Mouse (Mus musculus): ENCODE measurements around the gene Gm49391. TPM values are rescaled to one million over a fixed set of nuclear protein-coding genes. Genes with fewer than 3 reads are reported as not detected.
"Not testable (repeated sequence)": the region's sequence is repeated elsewhere in the genome, so short reads cannot be mapped to it uniquely, and the experiment has no call there.

Gm49391 gene
- 1 to 10 TPM in 1 of 2 experiments, under 1 TPM in 1; 0.76 to 2.7 TPM for total RNA-seq (2021)
- long read RNA-seq, experiment 1 = 0 reads
- long read RNA-seq, experiment 2, partial matches to known transcripts = 0 of 1 reads
- long read RNA-seq, experiment 2, other reads (novel, unspliced or antisense) = 1 of 1 reads

DNA sequence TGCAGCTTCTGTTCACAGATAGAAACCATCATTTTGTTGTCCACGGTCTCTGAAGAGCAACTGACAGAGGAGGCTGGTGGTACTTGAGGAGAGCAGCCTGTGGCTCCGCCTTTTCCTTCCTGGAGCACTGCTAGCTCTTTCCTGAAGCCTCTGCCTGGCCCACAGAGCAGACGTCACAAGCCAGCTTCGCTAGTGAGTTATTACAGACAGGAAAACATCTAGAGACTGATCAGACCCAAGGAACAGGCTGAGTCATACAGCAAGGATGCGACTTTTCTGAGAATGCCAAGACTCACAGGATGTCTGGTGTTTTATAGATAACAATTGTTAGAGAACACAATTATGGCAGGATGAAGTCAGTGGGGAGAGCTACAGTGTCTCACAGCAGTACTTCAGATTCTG is at the start of gene Gm49391, which contains the start of gene Ctla2a:
Gm49391 (minus strand) TSS at position 72 of the 402 bp plus-strand sequence.
Ctla2a (minus strand) TSS at position 126 of the 402 bp plus-strand sequence.
- intact Hi-C loops (cut with DNase I; ENCODE audit: low total_unique reads) = no loop called here
- DNase-seq = peak; percentile 11

DNA sequence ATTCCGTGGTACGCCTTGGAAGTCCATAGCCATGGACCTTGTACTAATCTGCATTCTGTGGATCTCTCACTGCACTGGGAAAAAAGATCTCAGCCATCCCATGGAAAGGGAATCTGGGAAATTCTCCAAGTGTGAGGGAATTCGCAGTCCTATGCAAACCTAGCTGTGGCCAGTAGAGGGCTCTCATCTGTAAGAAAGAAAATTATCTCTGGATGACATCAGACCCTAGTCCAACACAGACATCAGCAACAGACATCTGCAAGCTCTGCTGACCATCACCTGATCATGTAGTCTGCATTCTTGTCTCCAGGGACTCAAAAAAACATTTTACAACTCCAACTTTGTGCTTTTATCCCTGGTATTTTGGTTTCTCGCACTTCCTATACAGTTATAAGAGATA is 35.9 kb upstream of the Gm49391 start:
- DNase-seq; intact Hi-C loops (cut with DNase I; ENCODE audit: low total_unique reads): not testable (repeated sequence)

DNA sequence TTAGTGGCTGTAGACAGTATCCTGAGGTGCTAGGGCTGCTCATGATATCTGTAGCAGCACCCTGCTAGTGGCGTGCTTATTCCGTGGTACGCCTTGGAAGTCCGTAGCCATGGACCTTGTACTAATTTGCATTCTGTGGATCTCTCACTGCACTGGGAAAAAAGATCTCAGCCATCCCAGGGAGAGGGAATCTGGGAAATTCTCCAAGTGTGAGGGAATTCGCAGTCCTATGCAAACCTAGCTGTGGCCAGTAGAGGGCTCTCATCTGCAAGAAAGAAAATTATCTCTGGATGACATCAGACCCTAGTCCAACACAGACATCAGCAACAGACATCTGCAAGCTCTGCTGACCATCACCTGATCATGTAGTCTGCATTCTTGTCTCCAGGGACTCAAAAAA is 27.6 kb upstream of the Gm49391 start:
- DNase-seq; intact Hi-C loops (cut with DNase I; ENCODE audit: low total_unique reads): not testable (repeated sequence)

DNA sequence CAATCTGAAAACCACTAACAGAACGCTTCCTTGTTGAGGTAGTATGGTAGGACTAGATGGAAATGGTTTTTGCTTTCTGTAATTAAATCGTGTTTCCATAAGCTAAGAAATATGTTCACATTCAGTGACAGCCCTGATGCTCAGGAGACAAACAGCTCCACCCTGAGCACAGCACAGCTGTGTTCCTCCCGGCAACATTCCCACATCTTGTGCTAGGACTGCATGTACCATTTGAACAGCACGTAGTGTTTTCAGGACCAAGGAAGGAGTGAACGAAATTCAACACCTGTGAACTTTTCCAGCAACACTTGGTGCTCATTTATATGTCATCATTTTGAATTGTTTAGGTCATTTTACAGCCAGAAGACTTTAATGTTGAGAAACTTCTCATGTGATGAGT is 25.3 kb upstream of the Gm49391 start:
- no peak for DNase-seq
- intact Hi-C loops (cut with DNase I; ENCODE audit: low total_unique reads) = no loop called here

DNA sequence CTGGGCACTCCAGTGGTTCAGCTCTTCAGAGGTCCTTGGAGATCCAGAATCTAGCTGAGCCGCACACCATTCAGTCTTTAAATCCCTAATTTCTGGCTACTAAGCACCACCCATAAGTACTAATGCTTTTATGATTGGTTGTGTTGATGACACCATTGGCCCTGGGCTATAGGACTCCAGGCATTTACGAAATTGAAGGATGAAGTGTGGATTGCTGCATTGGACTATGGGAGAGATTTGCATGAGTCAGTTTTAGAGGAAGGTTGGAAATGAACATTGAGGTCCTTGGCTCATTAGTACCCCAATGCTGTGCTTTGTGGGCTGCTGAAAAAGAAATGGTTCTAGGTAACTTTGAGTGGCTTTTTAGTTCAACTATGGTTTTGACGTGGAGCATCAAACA is 5.5 kb upstream of the Gm49391 start, which contains the start of gene Tpbpa:
Tpbpa (minus strand) TSS at position 101 of the 400 bp plus-strand sequence.
- intact Hi-C loops (cut with DNase I; ENCODE audit: low total_unique reads); DNase-seq: not testable (repeated sequence)

DNA sequence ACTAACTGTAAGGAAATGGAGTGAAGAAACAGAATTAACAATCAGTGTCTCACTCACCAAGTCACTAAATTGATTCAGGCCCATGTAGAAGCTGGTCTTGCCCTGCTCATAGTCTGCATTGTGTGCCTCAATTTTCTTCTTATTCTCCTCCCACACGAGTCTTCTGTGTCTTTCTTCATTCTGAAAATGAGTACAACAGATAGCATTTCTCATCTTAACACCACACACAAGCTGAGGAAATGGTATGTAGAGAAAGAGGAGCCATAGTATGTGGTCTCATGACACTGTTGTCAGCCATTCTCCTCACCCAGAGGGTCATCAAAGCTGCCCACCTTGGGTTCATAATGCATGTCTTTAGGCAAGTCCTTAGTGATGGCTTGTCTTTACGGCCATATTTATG is 881 bp downstream of the Gm49391 start, which contains the start of gene Gm49393:
Gm49393 (minus strand) TSS at position 101 of the 400 bp plus-strand sequence.
- DNase-seq; intact Hi-C loops (cut with DNase I; ENCODE audit: low total_unique reads): not testable (repeated sequence)

DNA sequence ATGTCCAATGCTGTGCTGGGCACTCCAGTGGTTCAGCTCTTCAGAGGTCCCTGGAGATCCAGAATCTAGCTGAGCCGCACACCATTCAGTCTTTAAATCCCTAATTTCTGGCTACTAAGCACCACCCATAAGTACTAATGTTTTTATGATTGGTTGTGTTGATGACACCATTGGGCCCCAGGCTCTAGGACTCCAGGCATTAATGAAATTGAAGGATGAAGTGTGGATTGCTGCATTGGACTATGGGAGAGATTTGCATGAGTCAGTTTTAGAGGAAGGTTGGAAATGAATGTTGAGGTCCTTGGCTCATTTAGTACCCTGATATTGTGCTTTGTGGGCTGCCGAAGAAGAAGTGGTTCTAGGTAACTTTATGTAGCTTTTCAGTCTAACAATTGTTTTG is 31.6 kb downstream of the Gm49391 start, which contains the start of gene Tpbpb:
Tpbpb (minus strand) TSS at position 101 of the 400 bp plus-strand sequence.
- intact Hi-C loops (cut with DNase I; ENCODE audit: low total_unique reads); DNase-seq: not testable (repeated sequence)

DNA sequence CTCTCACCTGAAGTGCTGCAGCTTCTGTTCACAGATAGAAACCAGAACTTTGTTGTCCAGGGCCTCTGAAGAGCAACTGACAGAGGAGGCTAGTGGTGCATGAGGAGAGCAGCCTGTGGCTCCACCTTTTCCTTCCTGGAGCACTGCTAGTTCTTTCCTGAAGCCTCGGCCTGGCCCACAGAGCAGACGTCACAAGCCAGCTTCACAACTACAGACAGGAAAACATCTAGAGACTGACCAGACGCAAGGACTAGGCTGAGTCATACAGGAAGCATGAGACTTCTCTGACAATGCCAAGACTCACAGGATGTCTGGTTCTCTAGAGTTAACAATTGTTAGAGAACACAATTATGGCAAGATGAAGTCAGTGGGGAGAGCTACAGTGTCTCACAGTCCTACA is 39.0 kb downstream of the Gm49391 start, which contains the start of gene Ctla2b:
Ctla2b (minus strand) TSS at position 120 of the 400 bp plus-strand sequence.
- intact Hi-C loops (cut with DNase I; ENCODE audit: low total_unique reads) = no loop called here

DNA sequence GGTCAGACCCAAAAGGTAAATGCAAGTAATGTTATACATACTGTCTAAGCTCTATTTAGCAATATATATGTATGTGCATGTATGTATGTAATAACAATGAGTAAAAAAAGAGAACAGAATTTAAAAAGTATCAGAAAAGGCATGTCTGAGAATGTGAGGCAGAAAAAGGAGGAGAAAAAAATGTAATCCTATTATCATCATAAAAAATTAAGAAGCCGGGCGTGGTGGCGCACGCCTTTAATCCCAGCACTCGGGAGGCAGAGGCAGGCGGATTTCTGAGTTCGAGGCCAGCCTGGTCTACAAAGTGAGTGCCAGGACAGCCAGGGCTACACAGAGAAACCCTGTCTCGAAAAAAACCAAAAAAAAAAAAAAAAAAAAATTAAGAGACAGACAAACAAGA is 39.6 kb downstream of the Gm49391 start, which contains the start of gene Gm49392:
Gm49392 (minus strand) TSS at position 101 of the 400 bp plus-strand sequence.
- DNase-seq; intact Hi-C loops (cut with DNase I; ENCODE audit: low total_unique reads): not testable (repeated sequence)

More for the DNA sequence above, 39.0 kb downstream of the Gm49391 start, which contains the start of gene Ctla2b:
- DNase-seq = peak; percentile 37

DNA sequence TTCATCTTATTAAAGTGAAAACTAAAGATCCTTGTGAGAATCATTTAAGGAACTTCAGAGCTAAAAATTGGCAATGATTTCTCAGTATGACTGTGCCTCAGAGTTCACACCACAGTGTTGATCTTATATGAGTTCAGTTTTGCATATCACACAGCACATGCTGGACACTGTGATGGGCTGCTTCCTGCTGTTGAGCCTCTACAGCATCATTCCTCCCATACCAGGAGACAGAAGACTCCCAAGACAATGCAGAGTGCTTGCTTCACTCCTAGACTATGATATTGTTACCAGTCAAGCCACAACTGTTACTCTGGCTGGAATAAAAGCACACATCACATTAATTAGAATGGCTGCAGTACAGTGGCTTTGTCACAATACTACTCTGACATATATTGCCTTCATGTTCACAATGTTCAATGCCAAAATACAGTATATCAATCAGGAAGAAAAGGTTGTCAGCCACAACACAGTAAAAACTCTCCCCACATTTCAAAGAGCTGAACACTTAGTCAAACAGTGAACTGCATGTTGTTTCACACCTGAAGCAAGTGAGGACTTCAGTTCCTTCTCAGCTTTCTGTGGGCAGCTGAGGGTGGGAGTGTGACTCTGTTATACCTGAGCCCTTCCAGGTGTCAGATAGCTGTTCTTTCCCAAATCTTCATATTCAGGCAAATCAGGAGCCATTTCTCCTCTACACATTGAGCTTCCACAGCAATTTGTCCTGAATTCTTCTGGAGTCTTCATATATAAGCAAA is 40.8 kb downstream of the Gm49391 start:
- DNase-seq = no peak
- intact Hi-C loops (cut with DNase I; ENCODE audit: low total_unique reads) = no loop called here

DNA sequence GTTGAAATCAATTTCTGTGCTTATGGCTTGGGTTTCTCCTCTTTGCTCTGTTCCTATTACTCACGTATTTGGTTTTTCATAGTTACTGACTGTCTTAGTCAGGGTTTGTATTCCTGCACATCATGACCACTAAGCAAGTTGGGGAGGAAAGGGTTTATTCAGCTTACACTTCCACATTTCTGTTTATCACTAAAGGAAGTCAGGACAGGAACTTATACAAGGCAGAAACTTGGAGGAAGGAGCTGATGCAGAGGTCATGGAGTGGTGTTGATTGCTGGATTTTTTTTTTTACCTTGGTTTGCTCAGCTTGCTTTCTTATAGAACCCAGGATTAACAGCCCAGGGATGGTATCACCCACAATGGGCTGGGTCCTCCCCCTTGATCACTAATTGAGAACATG is 44.1 kb downstream of the Gm49391 start:
- intact Hi-C loops (cut with DNase I; ENCODE audit: low total_unique reads) = no loop called here
- no peak for DNase-seq

DNA sequence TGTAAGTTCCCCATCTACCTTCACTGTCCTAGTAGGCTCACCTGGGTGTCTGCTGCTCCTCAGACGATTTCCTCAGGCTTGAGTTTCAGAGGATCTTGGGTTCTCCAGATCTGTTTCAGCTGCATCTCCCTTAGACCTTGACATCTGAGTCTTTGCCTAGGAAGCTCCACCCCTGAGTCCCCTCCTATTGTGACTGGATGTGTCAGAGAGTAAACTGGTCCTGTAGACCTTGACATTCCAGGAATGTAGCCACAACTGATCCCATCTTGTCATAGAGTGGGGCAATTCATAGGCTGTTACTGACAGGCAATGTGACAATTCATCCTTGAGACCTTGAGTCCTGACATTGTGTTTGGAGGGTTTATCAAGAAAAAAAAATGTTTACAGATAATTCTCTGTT is 72.1 kb downstream of the Gm49391 start, which contains the start of gene 4930486L24Rik:
4930486L24Rik (minus strand) TSS at position 195 of the 400 bp plus-strand sequence.
- DNase-seq = no peak
- intact Hi-C loops (cut with DNase I; ENCODE audit: low total_unique reads) = no loop called here

DNA sequence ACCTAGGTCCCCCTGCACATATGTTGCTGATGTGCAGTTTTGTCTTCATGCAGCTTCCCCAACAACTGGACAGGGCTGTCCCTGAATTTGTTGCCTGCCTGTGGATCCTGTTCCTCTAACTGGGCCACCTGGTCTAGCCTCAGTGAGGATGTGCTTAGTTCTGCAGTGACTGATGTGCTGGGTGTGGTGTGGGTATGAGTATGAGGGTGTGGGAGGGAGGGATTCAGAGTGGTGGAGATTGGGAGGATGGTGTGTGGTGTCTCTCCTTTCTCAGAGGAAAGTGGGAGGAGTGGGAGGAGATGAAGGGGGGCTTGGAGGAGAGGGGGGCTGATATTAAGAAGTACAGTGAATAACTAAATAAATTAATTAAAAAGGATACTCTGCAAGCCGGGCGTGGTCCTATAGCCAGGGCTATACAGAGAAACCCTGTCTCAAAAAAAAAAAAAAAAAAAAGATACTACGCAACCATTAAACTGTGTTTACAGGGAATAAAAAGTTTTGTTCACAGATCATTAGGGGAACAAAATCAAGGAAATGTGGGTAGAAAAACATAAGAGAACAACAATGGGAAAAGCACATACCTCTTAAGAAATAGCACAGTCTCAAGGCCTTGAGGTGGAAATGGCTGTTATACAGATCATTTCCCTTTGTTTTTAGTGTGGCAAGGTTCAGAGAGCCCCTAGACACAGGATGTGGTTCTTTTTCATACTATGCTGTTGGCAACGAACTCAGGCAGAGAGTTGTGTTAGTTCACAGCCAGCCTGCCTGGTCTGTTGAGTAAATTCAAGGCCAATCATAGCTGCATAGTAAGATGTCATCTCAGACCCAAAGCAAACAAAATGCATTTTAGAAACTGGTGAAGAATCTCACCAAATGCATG is 87.9 kb downstream of the Gm49391 start:
- intact Hi-C loops (cut with DNase I; ENCODE audit: low total_unique reads) = no loop called here
- DNase-seq = no peak

Other genes with a start within 250 kb of the Gm49391 start
- not detected for gene BC051665, start 150.2 kb downstream of the Gm49391 start, total RNA-seq (2021)
- gene Ctsll3, start 133.7 kb downstream of the Gm49391 start, total RNA-seq (2021) = not detected
- under 1 TPM in 1 of 2 experiments, not detected in 1; 0.51 TPM for gene 4930486L24Rik, start 72.1 kb downstream of the Gm49391 start, total RNA-seq (2021)
- under 1 TPM in 1 of 2 experiments, not detected in 1; 0.66 TPM for gene Gm49392, start 39.7 kb downstream of the Gm49391 start, total RNA-seq (2021)
- gene Ctla2b, start 39.1 kb downstream of the Gm49391 start, total RNA-seq (2021) = 1 to 10 TPM; 2.0 to 3.8 TPM
- gene Tpbpb, start 31.7 kb downstream of the Gm49391 start, total RNA-seq (2021) = not detected
- not detected for gene Gm49393, start 981 bp downstream of the Gm49391 start, total RNA-seq (2021)
- 10 to 100 TPM; 24.7 to 73.3 TPM for gene Ctla2a, start 54 bp upstream of the Gm49391 start, total RNA-seq (2021)
- not detected for gene Tpbpa, start 5.4 kb upstream of the Gm49391 start, total RNA-seq (2021)
- not detected for gene Ctsj, start 69.4 kb upstream of the Gm49391 start, total RNA-seq (2021)
- not detected for gene Ctsq, start 104.1 kb upstream of the Gm49391 start, total RNA-seq (2021)
- gene Ctsr, start 227.7 kb upstream of the Gm49391 start, total RNA-seq (2021) = not detected

All from gastrocnemius, postnatal 14 days (tissue).